Mouse (Mus musculus): ENCODE data around the gene Elmo3.
"Not testable (repeated sequence)": the region's sequence is repeated elsewhere in the genome, so short reads cannot be mapped to it uniquely, and the experiment has no call there.

The Elmo3 gene

GRCm38 (mm10) chr8:105276292-105277120, 28.9 kb upstream of the Elmo3 start:
- DNase-seq (ENCODE audit: low spot score) = no peak

- peak; percentile 85 for DNase-seq (ENCODE audit: low spot score)
Observed at GRCm38 (mm10) chr8:105278911-105279334, 26.5 kb upstream of the Elmo3 start.

- no peak for DNase-seq (ENCODE audit: low spot score)
Observed at GRCm38 (mm10) chr8:105280567-105280966, 24.8 kb upstream of the Elmo3 start.

- DNase-seq (ENCODE audit: low spot score) = no peak
Observed at GRCm38 (mm10) chr8:105281821-105282220, 23.6 kb upstream of the Elmo3 start.

- DNase-seq (ENCODE audit: low spot score) = no peak
Observed at GRCm38 (mm10) chr8:105282239-105282638, 23.2 kb upstream of the Elmo3 start.

- no peak for DNase-seq (ENCODE audit: low spot score)
Observed at GRCm38 (mm10) chr8:105283074-105283473, 22.3 kb upstream of the Elmo3 start.

GRCm38 (mm10) chr8:105285514-105285913, 19.9 kb upstream of the Elmo3 start:
- DNase-seq (ENCODE audit: low spot score) = no peak

- DNase-seq (ENCODE audit: low spot score) = no peak
Observed at GRCm38 (mm10) chr8:105286907-105287306, 18.5 kb upstream of the Elmo3 start.

GRCm38 (mm10) chr8:105288231-105288630, 17.2 kb upstream of the Elmo3 start:
- no peak for DNase-seq (ENCODE audit: low spot score)

GRCm38 (mm10) chr8:105288958-105289732, 16.3 kb upstream of the Elmo3 start:
- DNase-seq (ENCODE audit: low spot score) = peak; percentile 93

GRCm38 (mm10) chr8:105289805-105290460, 15.5 kb upstream of the Elmo3 start, which contains the start of gene 4931428F04Rik:
4931428F04Rik (minus strand) TSS chr8:105289864.
- no peak for DNase-seq (ENCODE audit: low spot score)

- DNase-seq (ENCODE audit: low spot score) = peak; percentile 92
Observed at GRCm38 (mm10) chr8:105290554-105291314, 14.7 kb upstream of the Elmo3 start.

- not testable (repeated sequence) for DNase-seq (ENCODE audit: low spot score)
Observed at GRCm38 (mm10) chr8:105291364-105291763, 14.0 kb upstream of the Elmo3 start.

- not testable (repeated sequence) for DNase-seq (ENCODE audit: low spot score)
Observed at GRCm38 (mm10) chr8:105291802-105292201, 13.6 kb upstream of the Elmo3 start.

GRCm38 (mm10) chr8:105292471-105292870, 12.9 kb upstream of the Elmo3 start:
- DNase-seq (ENCODE audit: low spot score) = no peak

GRCm38 (mm10) chr8:105293405-105293804, 12.0 kb upstream of the Elmo3 start:
- no peak for DNase-seq (ENCODE audit: low spot score)

GRCm38 (mm10) chr8:105294776-105295175, 10.6 kb upstream of the Elmo3 start:
- DNase-seq (ENCODE audit: low spot score) = no peak

- DNase-seq (ENCODE audit: low spot score) = no peak
Observed at GRCm38 (mm10) chr8:105295256-105295655, 10.1 kb upstream of the Elmo3 start.

GRCm38 (mm10) chr8:105295895-105296573, 9.4 kb upstream of the Elmo3 start, which contains the start of gene Exoc3l:
Exoc3l (minus strand) TSS chr8:105296101.
- DNase-seq (ENCODE audit: low spot score) = peak; percentile 48

GRCm38 (mm10) chr8:105297511-105298192, 7.7 kb upstream of the Elmo3 start, which contains the start of gene E2f4:
E2f4 (plus strand) TSS chr8:105297663.
- peak; percentile 95 for DNase-seq (ENCODE audit: low spot score)

Measured in lung, postnatal 25 days (tissue).